Mouse (Mus musculus): ENCODE data around the gene Draxin. TPM values are rescaled to one million over a fixed set of nuclear protein-coding genes. Genes with fewer than 3 reads are reported as not detected.
"Not testable (repeated sequence)": the region's sequence is repeated elsewhere in the genome, so short reads cannot be mapped to it uniquely, and the experiment has no call there.

Gene Draxin
- total RNA-seq, 2 experiments from 2014 or later: 0.42 TPM; not detected in 1

GRCm38 (mm10) chr4:148065702-148066400, 64.6 kb downstream of the Draxin start:
- ATAC-seq (replicated peaks; ENCODE audit: low FRiP score, poor library complexity, severe bottlenecking): no peak

GRCm38 (mm10) chr4:148061086-148061480, 69.4 kb downstream of the Draxin start:
- no peak for ATAC-seq (replicated peaks; ENCODE audit: low FRiP score, poor library complexity, severe bottlenecking)

GRCm38 (mm10) chr4:148060120-148061085, 70.1 kb downstream of the Draxin start:
- ATAC-seq (replicated peaks; ENCODE audit: low FRiP score, poor library complexity, severe bottlenecking): 0 out of 2 replicates have a peak, but pooled peaks have one; percentile 37

GRCm38 (mm10) chr4:148058993-148059392, 71.5 kb downstream of the Draxin start:
- ATAC-seq (replicated peaks; ENCODE audit: low FRiP score, poor library complexity, severe bottlenecking): no peak

GRCm38 (mm10) chr4:148058218-148058819, 72.2 kb downstream of the Draxin start:
- ATAC-seq (replicated peaks; ENCODE audit: low FRiP score, poor library complexity, severe bottlenecking): no peak

GRCm38 (mm10) chr4:148057661-148058209, 72.8 kb downstream of the Draxin start:
- no peak for ATAC-seq (replicated peaks; ENCODE audit: low FRiP score, poor library complexity, severe bottlenecking)

GRCm38 (mm10) chr4:148056801-148057200, 73.7 kb downstream of the Draxin start:
- no peak for ATAC-seq (replicated peaks; ENCODE audit: low FRiP score, poor library complexity, severe bottlenecking)

GRCm38 (mm10) chr4:148056246-148056645, 74.3 kb downstream of the Draxin start:
- no peak for ATAC-seq (replicated peaks; ENCODE audit: low FRiP score, poor library complexity, severe bottlenecking)

GRCm38 (mm10) chr4:148054961-148055695, 75.4 kb downstream of the Draxin start:
- ATAC-seq (replicated peaks; ENCODE audit: low FRiP score, poor library complexity, severe bottlenecking): no peak

GRCm38 (mm10) chr4:148053417-148053920, 77.0 kb downstream of the Draxin start:
- no peak for ATAC-seq (replicated peaks; ENCODE audit: low FRiP score, poor library complexity, severe bottlenecking)

GRCm38 (mm10) chr4:148052976-148053375, 77.5 kb downstream of the Draxin start:
- no peak for ATAC-seq (replicated peaks; ENCODE audit: low FRiP score, poor library complexity, severe bottlenecking)

GRCm38 (mm10) chr4:148051886-148052285, 78.6 kb downstream of the Draxin start:
- ATAC-seq (replicated peaks; ENCODE audit: low FRiP score, poor library complexity, severe bottlenecking): no peak

GRCm38 (mm10) chr4:148051046-148051776, 79.3 kb downstream of the Draxin start:
- ATAC-seq (replicated peaks; ENCODE audit: low FRiP score, poor library complexity, severe bottlenecking): no peak

- ATAC-seq (replicated peaks; ENCODE audit: low FRiP score, poor library complexity, severe bottlenecking): not testable (repeated sequence)
Measured at GRCm38 (mm10) chr4:148050396-148050914, 80.0 kb downstream of the Draxin start.
